Mouse (Mus musculus) neural tube, embryonic 14.5 days (tissue): ENCODE data around the gene Nfib. TPM values are rescaled to one million over a fixed set of nuclear protein-coding genes. Genes with fewer than 3 reads are reported as not detected.

Experiments used
- ATAC-seq: fragments of 200-750 bp; cut with Nextera tagmentation; 2 replicates; pipeline ENCODE4 v1.8.0; 2017; ENCODE audit warnings: low read depth, mild to moderate bottlenecking, moderate TSS enrichment, moderate library complexity
- H3K27ac ChIP-seq: fragments of 300-500 bp; sonication (generic); 2 replicates; pipeline ENCODE4 v1.5.1; 2014; ENCODE audit warnings: low read depth, mild to moderate bottlenecking, control low read depth, low read length, moderate library complexity, mixed read lengths
- H3K27me3 ChIP-seq: fragments of 300-500 bp; sonication (generic); 2 replicates; pipeline ENCODE4 v1.6.1; 2014; ENCODE audit warnings: low read length; ENCODE audit not compliant: control insufficient read depth, insufficient read depth
- H3K36me3 ChIP-seq: fragments of 300-500 bp; sonication (generic); 2 replicates; pipeline ENCODE4 v1.6.1; 2014; ENCODE audit warnings: low read length, mixed read lengths; ENCODE audit not compliant: control insufficient read depth, insufficient read depth
- H3K4me1 ChIP-seq: fragments of 300-500 bp; sonication (generic); 2 replicates; pipeline ENCODE4 v1.6.1; 2014; ENCODE audit warnings: low read length; ENCODE audit not compliant: control insufficient read depth, insufficient read depth
- H3K4me2 ChIP-seq: fragments of 300-500 bp; sonication (generic); 2 replicates; pipeline ENCODE4 v1.6.1; 2014; ENCODE audit warnings: mild to moderate bottlenecking, low read depth, low read length, control low read depth
- H3K4me3 ChIP-seq: fragments of 300-500 bp; sonication (generic); 2 replicates; pipeline ENCODE4 v1.5.1; 2014; ENCODE audit warnings: low read depth, low read length, control low read depth, mixed read lengths
- H3K9ac ChIP-seq: fragments of 300-500 bp; sonication (generic); replicated peaks from 2 replicates; pipeline ENCODE4 v1.6.1; 2014; ENCODE audit warnings: low read depth, mild to moderate bottlenecking, control low read depth, low read length, mixed read lengths
- H3K9me3 ChIP-seq: fragments of 300-500 bp; sonication (generic); 2 replicates; pipeline ENCODE4 v1.6.1; 2016; ENCODE audit warnings: low read length; ENCODE audit not compliant: control insufficient read depth
- WGBS: fragments of 180-500 bp; shearing (Covaris S2); extraction: QIAGEN DNeasy Blood & Tissue Kit; methylation state at CpG from one replicate; pipeline ENCODE4 v1.1.7; 2014; 5-methylcytosine and 5-hydroxymethylcytosine counted together
- polyA plus RNA-seq: library from polyadenylated mRNA; unstranded; fragments of >200 nt; fragmentation: Nextera tagmentation; extraction: Ambion mirVana; gene quantifications from 2 replicates; pipeline ENCODE4 v1.2.1, GENCODE M21; 2014

Nfib gene
- polyA plus RNA-seq, 1 experiment from 2014 or later = 111 TPM

DNA sequence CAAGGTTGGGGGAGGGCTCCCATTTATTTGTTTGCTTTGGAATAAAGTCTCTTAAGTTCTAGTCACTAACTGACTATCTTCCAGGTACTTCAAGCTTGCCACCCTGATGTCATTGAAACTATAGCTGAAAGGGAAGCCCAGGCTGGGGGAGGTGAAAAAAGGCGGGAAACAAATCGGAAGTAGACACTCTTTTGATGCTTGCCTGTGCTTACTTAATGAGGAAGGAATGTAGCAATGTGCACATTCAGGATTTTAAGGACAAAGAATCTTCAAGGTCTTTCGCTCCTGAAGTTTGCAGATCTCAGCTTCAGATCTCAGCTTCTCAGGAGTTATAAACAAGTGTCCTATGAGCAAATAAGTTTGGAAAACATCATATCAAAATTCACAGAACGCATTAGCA is 95.9 kb downstream of the Nfib start:
- no peak for ATAC-seq
- Histone ChIP-seq H3K4me3 (no peak overlapping the region), H3K4me1 (0 out of 2 replicates have a peak, but pooled peaks cover 8% of the 10 kb centered on the region), H3K36me3 (no peaks in the 10 kb centered on the region), H3K4me2 (no peak overlapping the region), H3K9me3 (no peaks in the 10 kb centered on the region), H3K27me3 (no peaks in the 10 kb centered on the region), H3K9ac (no peak overlapping the region), H3K27ac (no peak overlapping the region)
- 82% methylated on average over 4 of the region's 4 CpGs for WGBS

DNA sequence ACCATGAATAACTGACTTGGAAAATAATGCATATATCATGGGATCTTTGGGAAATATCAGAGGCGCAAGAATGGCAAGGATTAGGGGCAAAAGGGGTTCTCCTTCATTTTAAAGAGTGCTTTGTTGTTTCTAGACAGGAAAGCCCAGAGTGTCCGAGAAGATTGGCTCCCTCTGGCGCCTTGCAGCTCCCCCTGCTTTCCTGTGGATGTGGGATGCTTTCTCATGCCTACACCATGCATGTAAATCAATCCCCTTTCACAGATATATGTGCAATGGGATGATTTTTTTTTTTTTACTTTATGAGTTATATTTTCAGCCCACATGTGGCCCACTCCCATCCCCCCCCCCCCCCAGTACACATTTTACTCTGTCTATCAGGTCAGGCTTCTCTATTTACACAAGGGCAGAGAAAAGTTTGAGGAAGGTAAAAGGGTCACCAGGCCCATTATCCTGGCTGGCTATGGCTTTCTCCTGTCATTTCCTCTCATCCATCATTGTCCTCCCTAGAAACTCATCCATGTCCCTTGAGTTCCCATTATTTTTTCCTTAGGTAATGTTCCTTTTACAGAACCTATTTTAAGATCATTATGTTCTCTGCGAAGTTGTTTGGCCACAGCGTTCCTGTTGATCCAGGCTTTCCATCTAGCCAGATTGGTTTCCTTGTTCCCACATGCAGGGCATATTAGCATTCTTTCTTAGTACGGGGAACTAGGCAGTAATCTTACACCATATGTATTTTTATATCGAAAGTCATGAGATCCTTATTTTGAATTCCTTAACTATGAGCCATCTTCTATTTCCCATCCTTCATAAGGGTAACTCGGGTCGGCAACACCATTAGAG is 96.6 kb downstream of the Nfib start:
- Histone ChIP-seq H3K4me3 (no peak overlapping the region), H3K4me1 (peaks cover 8% of the 10 kb centered on the region; the same call in 1 of the 2 replicates), H3K36me3 (no peaks in the 10 kb centered on the region), H3K27ac (no peak overlapping the region), H3K9ac (no peak overlapping the region), H3K27me3 (no peaks in the 10 kb centered on the region), H3K9me3 (no peaks in the 10 kb centered on the region), H3K4me2 (no peak overlapping the region)
- WGBS = 84% methylated on average over 9 of the region's 9 CpGs
- ATAC-seq = no peak

DNA sequence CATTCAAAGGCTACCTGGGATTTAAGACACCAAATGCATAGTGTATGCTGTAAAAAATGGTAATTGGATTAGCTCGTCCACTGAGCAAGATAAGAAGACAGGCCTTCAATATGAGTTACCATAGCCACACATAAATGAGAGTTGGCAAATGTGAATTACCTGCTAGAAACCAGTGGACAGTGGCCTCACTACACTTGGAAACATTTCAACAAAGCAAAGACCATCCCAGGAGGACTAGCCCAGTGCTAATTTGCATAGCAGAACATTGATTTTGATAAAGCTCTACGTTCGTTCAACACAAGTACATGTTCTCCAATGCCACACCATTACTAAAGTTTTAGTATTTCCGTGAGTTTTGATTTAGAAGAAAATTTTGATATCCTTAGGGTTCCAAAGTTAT is 98.3 kb downstream of the Nfib start:
- Histone ChIP-seq H3K27ac (no peak overlapping the region), H3K4me1 (peaks cover 5% of the 10 kb centered on the region; the same call in 1 of the 2 replicates), H3K27me3 (no peaks in the 10 kb centered on the region), H3K9me3 (no peaks in the 10 kb centered on the region), H3K9ac (no peak overlapping the region), H3K4me3 (no peak overlapping the region), H3K4me2 (no peak overlapping the region), H3K36me3 (no peaks in the 10 kb centered on the region)
- 84% methylated on average over 4 of the region's 4 CpGs for WGBS
- ATAC-seq = no peak

DNA sequence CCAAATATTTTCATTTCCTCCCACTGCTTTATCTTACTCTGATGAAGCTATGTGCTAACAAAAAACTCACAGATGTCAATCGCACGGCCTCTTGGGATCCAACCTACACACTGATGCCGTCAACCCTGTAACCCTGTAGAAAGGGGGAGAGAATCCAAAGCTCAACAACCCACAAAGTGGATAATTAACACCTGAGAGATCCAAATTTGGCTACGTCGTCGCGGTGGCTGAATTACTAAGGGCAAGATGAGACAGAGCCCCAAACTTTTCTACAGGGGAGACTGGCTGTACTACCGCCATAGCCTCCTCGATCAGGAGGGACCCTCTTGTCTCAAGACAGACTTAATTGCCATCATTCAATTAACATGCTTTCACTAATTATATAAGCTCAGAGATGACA is 99.2 kb downstream of the Nfib start:
- Histone ChIP-seq H3K27me3 (no peaks in the 10 kb centered on the region), H3K27ac (no peak overlapping the region), H3K4me3 (no peak overlapping the region), H3K36me3 (no peaks in the 10 kb centered on the region), H3K9me3 (no peaks in the 10 kb centered on the region), H3K4me2 (no peak overlapping the region), H3K4me1 (peaks cover 5% of the 10 kb centered on the region; the same call in 1 of the 2 replicates), H3K9ac (no peak overlapping the region)
- ATAC-seq = no peak
- WGBS = 89% methylated on average over 9 of the region's 9 CpGs

DNA sequence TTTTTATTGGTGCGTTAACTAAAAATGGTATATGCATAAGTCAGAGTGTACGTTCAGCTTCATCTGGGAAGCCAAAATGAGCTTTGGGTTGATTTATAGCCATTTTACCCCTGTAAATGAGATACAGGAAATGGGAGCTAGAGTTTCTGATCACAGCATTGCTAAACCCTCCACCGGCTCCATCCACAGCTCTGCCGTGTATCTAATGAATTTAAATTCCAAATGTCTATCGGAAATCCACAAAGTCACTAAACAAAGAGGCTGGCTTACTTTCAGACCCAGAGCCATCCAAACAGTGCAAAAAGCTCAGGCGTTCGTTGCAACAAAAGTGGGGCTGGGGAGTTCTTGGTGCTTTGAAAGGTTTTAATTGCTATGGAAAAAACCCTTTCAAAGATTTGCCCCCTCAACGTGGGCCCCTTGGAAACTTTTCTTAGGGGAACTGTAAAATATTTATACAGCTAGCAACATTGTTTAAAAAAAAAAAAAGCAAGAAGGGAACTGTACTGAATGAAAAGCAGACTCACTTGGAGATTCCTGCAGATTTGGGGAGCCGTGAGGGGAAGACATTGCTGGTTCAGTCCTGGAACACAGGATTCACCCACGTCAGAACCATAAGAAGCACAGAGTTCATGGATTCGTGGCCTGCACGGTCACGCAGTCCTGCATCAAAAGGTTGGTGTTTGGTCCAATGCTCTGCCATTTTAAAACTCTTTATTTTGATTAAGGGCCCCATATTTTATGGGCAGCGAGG is 100.3 kb downstream of the Nfib start:
- peak overlapping the region; percentile 25; the same call in 1 of the 2 replicates for H3K27ac ChIP-seq
- H3K9ac ChIP-seq = no peak overlapping the region
- no peaks in the 10 kb centered on the region for H3K36me3 ChIP-seq
- H3K4me1 ChIP-seq = peaks cover 5% of the 10 kb centered on the region; the same call in 1 of the 2 replicates
- WGBS = 49% methylated on average over 14 of the region's 14 CpGs
- peak; percentile 44; the same call in 1 of the 2 replicates for ATAC-seq
- no peaks in the 10 kb centered on the region for H3K9me3 ChIP-seq
- H3K27me3 ChIP-seq = no peaks in the 10 kb centered on the region
- no peak overlapping the region for H3K4me3 ChIP-seq
- no peak overlapping the region for H3K4me2 ChIP-seq

DNA sequence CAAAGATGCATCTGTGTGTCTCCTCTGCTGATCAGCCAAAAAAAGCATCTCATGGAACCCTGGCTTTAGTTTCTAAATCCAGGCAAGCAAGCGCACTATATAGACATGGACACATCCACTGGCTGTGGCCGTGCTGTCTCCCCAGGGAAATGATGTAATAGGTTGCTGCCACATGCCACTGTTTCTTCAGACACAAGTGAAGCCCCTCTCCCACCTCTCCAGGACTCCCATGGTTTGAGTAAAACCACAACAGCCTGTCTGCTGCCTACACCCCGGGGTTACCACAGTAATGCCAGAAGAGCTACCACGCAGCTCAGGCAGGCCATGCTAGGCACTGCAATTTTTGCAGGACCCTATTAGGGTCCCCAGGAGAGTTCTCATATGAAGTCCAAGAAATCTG is 101.0 kb downstream of the Nfib start:
- 48% methylated on average over 4 of the region's 4 CpGs for WGBS
- H3K9me3 ChIP-seq = no peaks in the 10 kb centered on the region
- no peak overlapping the region for H3K4me3 ChIP-seq
- no peak overlapping the region for H3K9ac ChIP-seq
- no peaks in the 10 kb centered on the region for H3K27me3 ChIP-seq
- 0 out of 2 replicates have a peak overlapping the region, but pooled peaks have one; percentile 0 for H3K27ac ChIP-seq
- ATAC-seq = peak; percentile 71
- no peaks in the 10 kb centered on the region for H3K36me3 ChIP-seq
- no peak overlapping the region for H3K4me2 ChIP-seq
- H3K4me1 ChIP-seq = peaks cover 5% of the 10 kb centered on the region; the same call in 1 of the 2 replicates

DNA sequence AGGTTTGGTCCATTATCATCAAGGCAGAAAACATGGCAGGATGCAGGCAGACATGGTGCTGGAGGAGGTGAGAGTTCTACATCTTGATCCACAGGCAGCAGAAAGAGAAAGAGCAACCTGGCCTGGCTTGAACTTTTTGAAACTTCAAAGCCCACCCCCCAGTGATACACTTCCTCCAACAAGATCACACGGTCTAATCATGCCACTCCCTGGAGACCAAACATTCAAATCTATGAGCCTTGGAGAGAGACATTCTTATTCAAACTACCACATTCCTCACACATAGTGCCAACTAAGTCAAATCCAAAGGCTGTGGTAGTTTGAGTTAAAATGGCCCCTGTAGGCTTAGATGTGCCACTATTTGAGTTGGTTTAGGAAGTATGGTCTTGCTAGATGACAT is 104.9 kb downstream of the Nfib start:
- Histone ChIP-seq H3K4me3 (no peak overlapping the region), H3K4me2 (no peak overlapping the region), H3K9me3 (no peaks in the 10 kb centered on the region), H3K27me3 (no peaks in the 10 kb centered on the region), H3K36me3 (no peaks in the 10 kb centered on the region), H3K4me1 (peaks cover 5% of the 10 kb centered on the region; the same call in 1 of the 2 replicates), H3K9ac (no peak overlapping the region), H3K27ac (no peak overlapping the region)
- 90% methylated on average over 1 of the region's 1 CpGs for WGBS
- ATAC-seq = no peak

DNA sequence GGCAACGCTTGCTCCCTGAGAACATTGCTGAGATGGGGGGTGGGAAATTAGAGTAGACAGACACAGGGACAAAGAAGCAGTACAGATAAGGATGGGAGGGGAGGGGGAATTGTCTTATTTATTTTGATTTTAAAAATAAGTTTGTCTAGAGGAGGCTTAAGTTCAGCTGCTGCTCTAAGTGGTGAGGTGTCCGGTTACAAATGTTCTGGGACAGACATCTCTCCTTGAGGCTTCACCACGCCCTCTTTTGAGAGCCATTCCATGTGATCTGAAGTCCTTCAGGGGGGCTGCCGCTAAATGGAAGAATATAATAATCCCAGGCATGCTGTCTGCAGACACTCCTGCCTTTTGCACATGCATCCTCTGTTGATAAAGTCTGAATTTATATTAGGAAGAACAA is 107.1 kb downstream of the Nfib start:
- H3K27me3 ChIP-seq = no peaks in the 10 kb centered on the region
- H3K4me1 ChIP-seq = no peaks in the 10 kb centered on the region
- H3K9ac ChIP-seq = no peak overlapping the region
- H3K27ac ChIP-seq = no peak overlapping the region
- no peak for ATAC-seq
- no peaks in the 10 kb centered on the region for H3K9me3 ChIP-seq
- H3K4me3 ChIP-seq = no peak overlapping the region
- WGBS = 74% methylated on average over 4 of the region's 4 CpGs
- no peaks in the 10 kb centered on the region for H3K36me3 ChIP-seq
- no peak overlapping the region for H3K4me2 ChIP-seq
